Mouse (Mus musculus) hindbrain, postnatal 0 days (tissue): Measurements from ENCODE around the gene Il15. TPM values are rescaled to one million over a fixed set of nuclear protein-coding genes. Genes with fewer than 3 reads are reported as not detected.

Experiments used
- ATAC-seq: fragments of 200-750 bp; cut with Nextera tagmentation; 2 replicates; pipeline ENCODE4 v1.8.0; 2017; ENCODE audit warnings: mild to moderate bottlenecking, moderate TSS enrichment, moderate library complexity
- DNase-seq: peaks from one replicate; pipeline ENCODE4 v3.0.0-alpha.2; 2015; ENCODE audit warnings: low spot score
- H3K27ac ChIP-seq: fragments of 300-500 bp; sonication (generic); 2 replicates; pipeline ENCODE4 v1.5.1; 2014; ENCODE audit warnings: mild to moderate bottlenecking
- H3K27me3 ChIP-seq: fragments of 300-500 bp; sonication (generic); 2 replicates; pipeline ENCODE4 v1.6.1; 2014; ENCODE audit warnings: low read length, mixed read lengths; ENCODE audit not compliant: insufficient read depth
- H3K36me3 ChIP-seq: fragments of 300-500 bp; sonication (generic); 2 replicates; pipeline ENCODE4 v1.6.1; 2014; ENCODE audit warnings: low read length, mixed read lengths; ENCODE audit not compliant: insufficient read depth
- H3K4me1 ChIP-seq: fragments of 300-500 bp; sonication (generic); 2 replicates; pipeline ENCODE4 v1.6.1; 2014; ENCODE audit warnings: antibody characterized with exemption, low read length, mixed read lengths; ENCODE audit not compliant: insufficient read depth
- H3K4me2 ChIP-seq: fragments of 300-500 bp; sonication (generic); 2 replicates; pipeline ENCODE4 v1.6.1; 2014; ENCODE audit warnings: low read depth, mild to moderate bottlenecking, low read length, moderate library complexity, mixed read lengths
- H3K4me3 ChIP-seq: fragments of 300-500 bp; sonication (generic); 2 replicates; pipeline ENCODE4 v1.5.1; 2014; ENCODE audit warnings: low read length
- H3K9ac ChIP-seq: fragments of 300-500 bp; sonication (generic); replicated peaks from 2 replicates; pipeline ENCODE4 v1.6.1; 2014; ENCODE audit warnings: mild to moderate bottlenecking, low read length, moderate library complexity, mixed read lengths
- H3K9me3 ChIP-seq: fragments of 300-500 bp; sonication (generic); 2 replicates; pipeline ENCODE4 v1.6.1; 2016; ENCODE audit warnings: low read length, mixed read lengths
- CTCF ChIP-seq: IDR thresholded peaks from 2 replicates; pipeline ENCODE4 v1.5.1; 2016; ENCODE audit warnings: antibody characterized with exemption, control low read depth, low read depth
- WGBS: fragments of 180-500 bp; shearing (Covaris S2); extraction: QIAGEN DNeasy Blood & Tissue Kit; methylation state at CpG from one replicate; pipeline ENCODE4 v1.1.7; 2014; 5-methylcytosine and 5-hydroxymethylcytosine counted together
- polyA plus RNA-seq: library from polyadenylated mRNA; unstranded; fragments of >200 nt; fragmentation: Nextera tagmentation; extraction: Ambion mirVana; gene quantifications from 2 replicates; pipeline ENCODE4 v1.2.1, GENCODE M21; 2015
- total RNA-seq: library from RNA; depleted of rRNA; stranded (reverse); fragments of >200 nt; gene quantifications from 2 replicates; pipeline ENCODE4 v1.2.3, GENCODE M21; 2014

The Il15 gene
- total and polyA plus RNA-seq, 2 experiments from 2014 or later: 0.73 to 1.1 TPM

- TF ChIP-seq CTCF: no peak
- no peaks in the 10 kb centered on the region for H3K4me1 ChIP-seq
- H3K4me2 ChIP-seq: no peak overlapping the region
- no peak overlapping the region for H3K4me3 ChIP-seq
- DNase-seq (peak; percentile 49), ATAC-seq (no peak)
- no peak overlapping the region for H3K9ac ChIP-seq
- H3K9me3 ChIP-seq: no peaks in the 10 kb centered on the region
- no peaks in the 10 kb centered on the region for H3K27me3 ChIP-seq
- WGBS: 83% methylated on average over 3 of the region's 3 CpGs
- H3K27ac ChIP-seq: no peak overlapping the region
- no peaks in the 10 kb centered on the region for H3K36me3 ChIP-seq
These were observed 117.2 kb downstream of the Il15 start for GRCm38 (mm10) chr8:82285866-82286265.

- no peak for ATAC-seq
These were observed 121.0 kb downstream of the Il15 start for GRCm38 (mm10) chr8:82281995-82282394.

More at GRCm38 (mm10) chr8:82281995-82282394, 121.0 kb downstream of the Il15 start:
- Histone ChIP-seq H3K4me1 (no peaks in the 10 kb centered on the region), H3K27ac (no peak overlapping the region), H3K9ac (no peak overlapping the region), H3K27me3 (no peaks in the 10 kb centered on the region), H3K4me2 (no peak overlapping the region), H3K4me3 (no peak overlapping the region), H3K36me3 (no peaks in the 10 kb centered on the region), H3K9me3 (no peaks in the 10 kb centered on the region)
- DNase-seq: no peak
- TF ChIP-seq CTCF: peak; percentile 32
- 74% methylated on average over 5 of the region's 5 CpGs for WGBS
